Mouse (Mus musculus) right cerebral cortex, postnatal 36 days (tissue): Measurements from ENCODE around the gene Nt5c1a.
"Not testable (repeated sequence)": the region's sequence is repeated elsewhere in the genome, so short reads cannot be mapped to it uniquely, and the experiment has no call there.

Experiments used
- DNase-seq, 2 experiments: peaks; one replicate each; pipeline ENCODE4 v3.0.0; 2022; ENCODE audit warnings: low spot score in 2 of 2, mixed read lengths in 1 of 2

The Nt5c1a gene

GRCm38 (mm10) chr4:123201186-123202093, at the start of gene Nt5c1a:
Gene Nt5c1a (plus strand): TSS chr4:123201504.
- no peak for DNase-seq

GRCm38 (mm10) chr4:123152003-123152402, 49.3 kb upstream of the Nt5c1a start:
- no peak for DNase-seq

- peak; percentile 80 to 87 for DNase-seq
These were observed 48.3 kb upstream of the Nt5c1a start for GRCm38 (mm10) chr4:123152976-123153375.

- DNase-seq, result no peak
These were observed 46.3 kb upstream of the Nt5c1a start for GRCm38 (mm10) chr4:123155004-123155403.

GRCm38 (mm10) chr4:123155427-123155826, 45.9 kb upstream of the Nt5c1a start:
- no peak for DNase-seq

- DNase-seq, result no peak
These were observed 45.5 kb upstream of the Nt5c1a start for GRCm38 (mm10) chr4:123155840-123156239.

- DNase-seq, result no peak
These were observed 40.7 kb upstream of the Nt5c1a start for GRCm38 (mm10) chr4:123160571-123160970.

- DNase-seq, result not testable (repeated sequence)
These were observed 40.1 kb upstream of the Nt5c1a start for GRCm38 (mm10) chr4:123161251-123161650.

- no peak for DNase-seq
These were observed 38.9 kb upstream of the Nt5c1a start for GRCm38 (mm10) chr4:123162305-123162917.

GRCm38 (mm10) chr4:123164157-123164556, 37.1 kb upstream of the Nt5c1a start:
- DNase-seq, result peak; percentile 58 to 73

- no peak for DNase-seq
These were observed 29.5 kb upstream of the Nt5c1a start for GRCm38 (mm10) chr4:123171811-123172210.

GRCm38 (mm10) chr4:123182328-123183238, 18.7 kb upstream of the Nt5c1a start, which contains the start of gene Hpcal4:
Gene Hpcal4 (plus strand): TSS chr4:123183227.
- DNase-seq, result peak in 1 of 2 experiments; percentile 63

GRCm38 (mm10) chr4:123183239-123184056, 17.9 kb upstream of the Nt5c1a start:
- DNase-seq, result peak; percentile 92 to 93

GRCm38 (mm10) chr4:123184816-123185215, 16.5 kb upstream of the Nt5c1a start:
- no peak for DNase-seq

GRCm38 (mm10) chr4:123192336-123192735, 9.0 kb upstream of the Nt5c1a start:
- DNase-seq, result peak; percentile 62 to 78

- no peak for DNase-seq
These were observed 7.5 kb upstream of the Nt5c1a start for GRCm38 (mm10) chr4:123193791-123194190.

- no peak for DNase-seq
These were observed 4.6 kb upstream of the Nt5c1a start for GRCm38 (mm10) chr4:123196695-123197094.

GRCm38 (mm10) chr4:123200771-123201185, 526 bp upstream of the Nt5c1a start:
- DNase-seq, result no peak

GRCm38 (mm10) chr4:123202094-123202420, 753 bp downstream of the Nt5c1a start:
- DNase-seq, result no peak

- DNase-seq, result no peak
These were observed 6.0 kb downstream of the Nt5c1a start for GRCm38 (mm10) chr4:123207337-123207736.

GRCm38 (mm10) chr4:123210996-123211395, 9.7 kb downstream of the Nt5c1a start:
- DNase-seq, result no peak
